Mouse (Mus musculus) embryonic facial prominence, embryonic 11.5 days (tissue): ENCODE measurements around the gene Vinac1. TPM values are rescaled to one million over a fixed set of nuclear protein-coding genes. Genes with fewer than 3 reads are reported as not detected.

Experiments
- polyA plus RNA-seq: library from polyadenylated mRNA; unstranded; fragments of >200 nt; fragmentation: Nextera tagmentation; extraction: Ambion mirVana; gene quantifications from 2 replicates; pipeline ENCODE4 v1.2.1, GENCODE M21; 2014

The Vinac1 gene
- polyA plus RNA-seq, 1 experiment from 2014 or later = 0.20 TPM

Other genes with a start within 250 kb of the Vinac1 start
- gene Tmem87b, start 230.1 kb downstream of the Vinac1 start, polyA plus RNA-seq = 24.9 and 26.6 TPM in 2 replicates
- gene Fbln7, start 185.2 kb downstream of the Vinac1 start, polyA plus RNA-seq = 1.6 and 2.7 TPM in 2 replicates
- 10.9 and 11.0 TPM in 2 replicates for gene Zc3h8, start 104.1 kb downstream of the Vinac1 start, polyA plus RNA-seq
- 1.2 and 1.7 TPM in 2 replicates for gene Zc3h6, start 80.8 kb downstream of the Vinac1 start, polyA plus RNA-seq
- 19.2 and 20.6 TPM in 2 replicates for gene Gm10762, start 80.4 kb downstream of the Vinac1 start, polyA plus RNA-seq
- 14.7 and 15.7 TPM in 2 replicates for gene Ttl, start 17.8 kb upstream of the Vinac1 start, polyA plus RNA-seq
- 21.5 and 22.2 TPM in 2 replicates for gene Polr1b, start 52.8 kb upstream of the Vinac1 start, polyA plus RNA-seq
- 26.8 and 29.0 TPM in 2 replicates for gene Chchd5, start 81.5 kb upstream of the Vinac1 start, polyA plus RNA-seq
- gene Slc20a1, start 150.6 kb upstream of the Vinac1 start, polyA plus RNA-seq = 50.5 and 51.6 TPM in 2 replicates
- 101 and 111 TPM in 2 replicates for gene Ckap2l, start 249.0 kb upstream of the Vinac1 start, polyA plus RNA-seq